In genomic region chr10:80855749-80856073, GRCm38 (mm10) we compare ENCODE assay signal across 8 mouse cellular contexts. TPM values are rescaled to one million over a fixed set of nuclear protein-coding genes. Genes with fewer than 3 reads are reported as not detected.
A peak's percentile ranks its signal among the peaks of the same experiment; 100 is the strongest.
DNase-seq lines count a peak whose midpoint lies in the region; ATAC-seq lines count a peak whose summit lies in the region.

No protein-coding gene starts in this region.

- H3K4me2 ChIP-seq in lung, embryonic 15.5 days, result peak overlapping the region; percentile 99
- peak overlapping the region; percentile 88 for H3K4me2 ChIP-seq in hindbrain, embryonic 12.5 days (replicated peaks)
- peak overlapping the region; percentile 99 for H3K4me2 ChIP-seq in midbrain, embryonic 14.5 days (ENCODE audit: low read length)

- no peak for DNase-seq in lung, postnatal 36 days
- DNase-seq in cerebellum, adult 9-11 months, result peak; percentile 78
- no peak for DNase-seq in midbrain, embryonic 14.5 days
- DNase-seq in left cerebral cortex, postnatal 36 days (ENCODE audit: low spot score in 2 of 2), result no peak
- no peak for DNase-seq in natural killer cell, adult 2 months (ENCODE audit: low spot score in 2 of 2)
- no peak for DNase-seq in testis, postnatal 14 days (ENCODE audit: low spot score)

- H3K4me1 ChIP-seq in lung, embryonic 15.5 days, result peaks cover 43% of the 10 kb centered on the region
- peaks cover 40% of the 10 kb centered on the region for H3K4me1 ChIP-seq in hindbrain, embryonic 12.5 days
- peaks cover 26% of the 10 kb centered on the region for H3K4me1 ChIP-seq in midbrain, embryonic 14.5 days (ENCODE audit: control insufficient read depth, insufficient read depth, low read length)

- 16% methylated on average over 11 of the region's 11 CpGs for WGBS in lung, embryonic 15.5 days
- WGBS in hindbrain, embryonic 12.5 days, result 16% methylated on average over 11 of the region's 11 CpGs
- 26% methylated on average over 11 of the region's 11 CpGs for WGBS in midbrain, embryonic 14.5 days

- intact Hi-C loops in left cerebral cortex, postnatal 36 days (cut with DNase I), result no loop called here

- H3K9ac ChIP-seq in lung, embryonic 15.5 days, result peak overlapping the region; percentile 79
- H3K9ac ChIP-seq in hindbrain, embryonic 12.5 days, result peak overlapping the region; percentile 86
- peak overlapping the region; percentile 86 for H3K9ac ChIP-seq in midbrain, embryonic 14.5 days (replicated peaks; ENCODE audit: low read length)

- H3K4me3 ChIP-seq in lung, embryonic 15.5 days, result peak overlapping the region; percentile 78
- peak overlapping the region; percentile 79 for H3K4me3 ChIP-seq in hindbrain, embryonic 12.5 days
- peak overlapping the region; percentile 97 for H3K4me3 ChIP-seq in midbrain, embryonic 14.5 days (replicated peaks; ENCODE audit: low read depth, low read length)

- no peaks in the 10 kb centered on the region for H3K9me3 ChIP-seq in lung, embryonic 15.5 days
- H3K9me3 ChIP-seq in hindbrain, embryonic 12.5 days (replicated peaks), result no peaks in the 10 kb centered on the region
- no peaks in the 10 kb centered on the region for H3K9me3 ChIP-seq in midbrain, embryonic 14.5 days (ENCODE audit: control insufficient read depth, low read length)

- ATAC-seq in lung, embryonic 15.5 days (ENCODE audit: borderline replicate concordance, extremely low read depth, low FRiP score, low TSS enrichment), result no peak
- no peak for ATAC-seq in hindbrain, embryonic 12.5 days (ENCODE audit: low FRiP score)
- no peak for ATAC-seq in midbrain, embryonic 14.5 days (ENCODE audit: low FRiP score, low TSS enrichment)

- H3K27ac ChIP-seq in lung, embryonic 15.5 days, result no peak overlapping the region
- no peak overlapping the region for H3K27ac ChIP-seq in hindbrain, embryonic 12.5 days
- H3K27ac ChIP-seq in midbrain, embryonic 14.5 days (replicated peaks; ENCODE audit: low read depth, low read length), result no peak overlapping the region

- peaks cover 20% of the 10 kb centered on the region for H3K36me3 ChIP-seq in lung, embryonic 15.5 days
- H3K36me3 ChIP-seq in hindbrain, embryonic 12.5 days, result peaks cover 25% of the 10 kb centered on the region
- H3K36me3 ChIP-seq in midbrain, embryonic 14.5 days (ENCODE audit: control insufficient read depth, insufficient read depth, low read length), result peaks cover 21% of the 10 kb centered on the region

- no peaks in the 10 kb centered on the region for H3K27me3 ChIP-seq in lung, embryonic 15.5 days
- H3K27me3 ChIP-seq in hindbrain, embryonic 12.5 days, result no peaks in the 10 kb centered on the region; the same call in 1 of the 2 replicates
- H3K27me3 ChIP-seq in midbrain, embryonic 14.5 days (ENCODE audit: control insufficient read depth, insufficient read depth, low read length), result no peaks in the 10 kb centered on the region

RNA-seq across cellular contexts. Expression of gene Sppl2b, which starts 0.6 kb away (rescaled TPM):
- 39.1 and 40.8 TPM in 2 replicates for polyA plus RNA-seq in lung, embryonic 15.5 days (2015; fragmentation: Nextera tagmentation; extraction: Ambion mirVana)
- polyA plus RNA-seq in hindbrain, embryonic 12.5 days (2016; fragmentation: Nextera tagmentation; extraction: Ambion mirVana), result 56.6 and 58.8 TPM in 2 replicates
- 60.5 and 62.7 TPM in 2 replicates for polyA plus RNA-seq in midbrain, embryonic 14.5 days (2014; fragmentation: Nextera tagmentation; extraction: Ambion mirVana)
- total RNA-seq in left cerebral cortex, postnatal 36 days (2021), result 10 to 100 TPM; 53.2 to 66.1 TPM

RNA-seq across cellular contexts. Expression of gene Lsm7, which starts 0.7 kb away (rescaled TPM):
- polyA plus RNA-seq in lung, embryonic 15.5 days (2015; fragmentation: Nextera tagmentation; extraction: Ambion mirVana), result 254 and 281 TPM in 2 replicates
- 214 and 250 TPM in 2 replicates for polyA plus RNA-seq in hindbrain, embryonic 12.5 days (2016; fragmentation: Nextera tagmentation; extraction: Ambion mirVana)
- polyA plus RNA-seq in midbrain, embryonic 14.5 days (2014; fragmentation: Nextera tagmentation; extraction: Ambion mirVana), result 256 and 328 TPM in 2 replicates
- total RNA-seq in left cerebral cortex, postnatal 36 days (2021), result 10 to 100 TPM; 34.2 to 44.0 TPM

RNA-seq across cellular contexts. Expression of gene Lingo3, which starts 11.9 kb away (rescaled TPM):
- 0.05 and 0.31 TPM in 2 replicates for polyA plus RNA-seq in lung, embryonic 15.5 days (2015; fragmentation: Nextera tagmentation; extraction: Ambion mirVana)
- 0.74 and 0.94 TPM in 2 replicates for polyA plus RNA-seq in hindbrain, embryonic 12.5 days (2016; fragmentation: Nextera tagmentation; extraction: Ambion mirVana)
- polyA plus RNA-seq in midbrain, embryonic 14.5 days (2014; fragmentation: Nextera tagmentation; extraction: Ambion mirVana), result 6.2 and 7.3 TPM in 2 replicates
- total RNA-seq in left cerebral cortex, postnatal 36 days (2021), result 10 to 100 TPM; 38.5 to 46.7 TPM

RNA-seq across cellular contexts. Expression of gene Tmprss9, which starts 15.9 kb away (rescaled TPM):
- polyA plus RNA-seq in lung, embryonic 15.5 days (2015; fragmentation: Nextera tagmentation; extraction: Ambion mirVana), result not detected in 2 replicates
- polyA plus RNA-seq in hindbrain, embryonic 12.5 days (2016; fragmentation: Nextera tagmentation; extraction: Ambion mirVana), result 0.08 TPM in 2 replicates
- 0.26 TPM in 1 of 2 replicates, not detected in the other for polyA plus RNA-seq in midbrain, embryonic 14.5 days (2014; fragmentation: Nextera tagmentation; extraction: Ambion mirVana)
- under 1 TPM in 1 of 2 experiments, not detected in 1; 0.32 TPM for total RNA-seq in left cerebral cortex, postnatal 36 days (2021)

RNA-seq across cellular contexts. Expression of gene Oaz1, which starts 29.3 kb away (rescaled TPM):
- 1,965 and 1,985 TPM in 2 replicates for polyA plus RNA-seq in lung, embryonic 15.5 days (2015; fragmentation: Nextera tagmentation; extraction: Ambion mirVana)
- polyA plus RNA-seq in hindbrain, embryonic 12.5 days (2016; fragmentation: Nextera tagmentation; extraction: Ambion mirVana), result 1,255 and 1,389 TPM in 2 replicates
- 1,218 and 1,334 TPM in 2 replicates for polyA plus RNA-seq in midbrain, embryonic 14.5 days (2014; fragmentation: Nextera tagmentation; extraction: Ambion mirVana)
- 100 to 1,000 TPM; 507 to 583 TPM for total RNA-seq in left cerebral cortex, postnatal 36 days (2021)
